Mouse (Mus musculus) layer of hippocampus, postnatal 14 days (tissue): Measurements from ENCODE around the gene Pola2. TPM values are rescaled to one million over a fixed set of nuclear protein-coding genes. Genes with fewer than 3 reads are reported as not detected.

Experiments
- DNase-seq, 2 experiments: peaks; one replicate each; pipeline ENCODE4 v3.0.0; 2021 to 2022; ENCODE audit warnings: low spot score in 2 of 2, mixed read lengths in 1 of 2
- total RNA-seq, 2 experiments: library from RNA; stranded (reverse); gene quantifications; 2 replicates each; pipeline ENCODE4 v1.2.3; 2021

The Pola2 gene
- total RNA-seq, 2 experiments from 2014 or later: 8.0 to 10.0 TPM

GRCm38 (mm10) chr19:5911430-5912102 is 52.4 kb downstream of the Pola2 start:
- no peak for DNase-seq

- no peak for DNase-seq
These were observed 53.8 kb downstream of the Pola2 start for GRCm38 (mm10) chr19:5910221-5910620.

- no peak for DNase-seq
These were observed 56.7 kb downstream of the Pola2 start for GRCm38 (mm10) chr19:5907275-5907674.

GRCm38 (mm10) chr19:5894002-5894678 is 69.9 kb downstream of the Pola2 start, which contains the start of gene Tigd3:
Gene Tigd3 (minus strand): TSS chr19:5894149.
- peak; percentile 94 to 97 for DNase-seq

GRCm38 (mm10) chr19:5893282-5894001 is 70.6 kb downstream of the Pola2 start:
- no peak for DNase-seq

- no peak for DNase-seq
These were observed 71.3 kb downstream of the Pola2 start for GRCm38 (mm10) chr19:5892735-5893134.

GRCm38 (mm10) chr19:5892262-5892661 is 71.7 kb downstream of the Pola2 start:
- DNase-seq: no peak

- DNase-seq: no peak
These were observed 72.3 kb downstream of the Pola2 start for GRCm38 (mm10) chr19:5891521-5892258.

Other genes starting within 250 kb of the Pola2 start
- 10 to 100 TPM; 15.6 to 20.1 TPM for gene Ehbp1l1, start 237.9 kb downstream of the Pola2 start, total RNA-seq
- gene Fam89b, start 234.5 kb downstream of the Pola2 start, total RNA-seq: 10 to 100 TPM; 32.1 to 41.1 TPM
- 10 to 100 TPM; 24.7 to 32.7 TPM for gene Ltbp3, start 223.3 kb downstream of the Pola2 start, total RNA-seq
- gene Scyl1, start 192.8 kb downstream of the Pola2 start, total RNA-seq: 10 to 100 TPM; 73.6 to 75.1 TPM
- 10 to 100 TPM; 19.8 to 20.1 TPM for gene Frmd8, start 88.9 kb downstream of the Pola2 start, total RNA-seq
- gene Slc25a45, start 86.4 kb downstream of the Pola2 start, total RNA-seq: 1 to 10 TPM; 3.6 to 3.7 TPM
- gene Tigd3, start 70.1 kb downstream of the Pola2 start, total RNA-seq: 1 to 10 TPM; 3.4 to 4.2 TPM
- 10 to 100 TPM; 78.1 to 92.3 TPM for gene Dpf2, start 51.2 kb downstream of the Pola2 start, total RNA-seq
- 1 to 10 TPM; 4.7 to 5.7 TPM for gene Cdc42ep2, start 39.4 kb downstream of the Pola2 start, total RNA-seq
- gene Slc22a20, start 21.9 kb upstream of the Pola2 start, total RNA-seq: not detected
- gene Capn1, start 51.7 kb upstream of the Pola2 start, total RNA-seq: 10 to 100 TPM; 21.3 to 23.1 TPM
- gene Syvn1, start 82.4 kb upstream of the Pola2 start, total RNA-seq: 10 to 100 TPM; 42.5 to 45.3 TPM
- 10 to 100 TPM; 39.9 to 50.8 TPM for gene Mrpl49, start 93.6 kb upstream of the Pola2 start, total RNA-seq
- gene Fau, start 93.6 kb upstream of the Pola2 start, total RNA-seq: 100 to 1,000 TPM; 583 to 634 TPM
- gene Znhit2, start 97.0 kb upstream of the Pola2 start, total RNA-seq: 10 to 100 TPM; 39.5 to 41.2 TPM
- gene Tm7sf2, start 104.2 kb upstream of the Pola2 start, total RNA-seq: 10 to 100 TPM; 40.1 to 44.2 TPM
- gene Vps51, start 113.0 kb upstream of the Pola2 start, total RNA-seq: 10 to 100 TPM; 84.3 to 95.9 TPM
- gene Tmem262, start 115.8 kb upstream of the Pola2 start, total RNA-seq: not detected
- gene Gm28374, start 118.1 kb upstream of the Pola2 start, total RNA-seq: 1 to 10 TPM in 1 of 2 experiments, under 1 TPM in 1; 0.57 to 1.5 TPM
- 10 to 100 TPM; 33.1 to 33.7 TPM for gene Zfpl1, start 120.8 kb upstream of the Pola2 start, total RNA-seq
- 1 to 10 TPM in 1 of 2 experiments, under 1 TPM in 1; 0.99 to 1.0 TPM for gene Cdca5, start 120.8 kb upstream of the Pola2 start, total RNA-seq
- not detected for gene AC131692.1, start 130.2 kb upstream of the Pola2 start, total RNA-seq
- not detected for gene Naaladl1, start 141.6 kb upstream of the Pola2 start, total RNA-seq
- gene Sac3d1, start 154.4 kb upstream of the Pola2 start, total RNA-seq: 10 to 100 TPM; 16.8 to 18.2 TPM
- gene Snx15, start 164.1 kb upstream of the Pola2 start, total RNA-seq: 10 to 100 TPM; 42.3 to 43.7 TPM
- gene Batf2, start 176.8 kb upstream of the Pola2 start, total RNA-seq: under 1 TPM in 1 of 2 experiments, not detected in 1; 0.39 TPM
- 10 to 100 TPM; 63.2 to 65.9 TPM for gene Arl2, start 177.3 kb upstream of the Pola2 start, total RNA-seq
- gene Majin, start 220.2 kb upstream of the Pola2 start, total RNA-seq: not detected